Mouse (Mus musculus): Measurements from ENCODE around the gene Ptprk. TPM values are rescaled to one million over a fixed set of nuclear protein-coding genes. Genes with fewer than 3 reads are reported as not detected.

Ptprk gene
- 0.15 to 0.16 TPM in 2 of 4 replicates, not detected in the others for total RNA-seq (2023; ENCODE audit: inconsistent age)

DNA sequence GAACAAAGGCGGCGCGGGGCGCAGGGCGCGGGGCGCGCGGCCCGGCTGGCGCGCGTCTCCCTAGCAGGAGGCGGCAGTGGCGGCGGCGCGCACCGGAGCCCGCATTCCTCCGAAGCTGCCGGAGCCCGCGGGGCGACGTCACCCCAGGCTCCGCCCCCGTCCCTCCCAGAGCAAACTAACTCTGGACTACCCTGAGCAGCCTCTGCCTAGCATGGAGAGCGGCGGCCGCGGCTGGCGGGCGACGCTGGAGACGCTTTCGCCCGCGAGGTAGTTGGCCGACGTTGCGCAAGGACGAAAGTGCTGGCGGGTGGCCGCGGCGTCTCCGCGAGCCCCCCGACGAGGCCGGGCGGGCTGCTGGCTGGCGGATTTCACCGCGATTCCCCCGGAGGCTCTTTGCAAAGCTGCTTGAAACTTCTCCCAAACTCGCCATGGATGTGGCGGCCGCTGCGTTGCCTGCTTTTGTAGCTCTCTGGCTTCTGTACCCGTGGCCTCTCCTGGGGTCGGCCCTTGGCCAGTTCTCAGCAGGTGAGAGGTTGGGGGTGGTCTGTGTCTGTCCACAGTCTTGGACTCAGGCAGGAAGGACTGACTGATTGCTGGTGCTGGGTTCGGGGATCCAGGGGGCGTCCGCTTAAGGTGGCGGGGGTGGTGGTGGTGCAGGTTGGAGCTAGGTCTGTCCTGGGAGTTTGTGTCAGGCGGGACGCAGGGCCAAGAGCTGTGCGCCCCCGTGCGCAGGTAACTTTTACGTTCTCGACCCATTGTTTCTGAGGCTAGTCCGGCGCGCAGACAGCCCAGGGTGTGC, at the start of gene Ptprk:
Ptprk (plus strand) TSS at position 168 of the 799 bp plus-strand sequence.

